Mouse (Mus musculus) gonadal fat pad, adult 2 months (tissue): ENCODE results near the gene Rhox3c. TPM values are rescaled to one million over a fixed set of nuclear protein-coding genes. Genes with fewer than 3 reads are reported as not detected.
"Not testable (repeated sequence)": the region's sequence is repeated elsewhere in the genome, so short reads cannot be mapped to it uniquely, and the experiment has no call there.

Experiments used
- DNase-seq: peaks from one replicate; pipeline ENCODE4 v3.0.0-alpha.2; 2012; ENCODE audit warnings: low read depth
- polyA plus RNA-seq: library from polyadenylated mRNA; depleted of rRNA; stranded (reverse); fragments of >200 nt; gene quantifications from 2 replicates; pipeline ENCODE4 v1.2.3, GENCODE M21; 2012; rRNA removed

The Rhox3c gene
- not detected in 2 replicates for polyA plus RNA-seq

GRCm38 (mm10) chrX:37458285-37458684 lies at the start of gene Rhox3c:
Gene Rhox3c, plus strand, starts transcription at chrX:37458585.
- not testable (repeated sequence) for DNase-seq

GRCm38 (mm10) chrX:37411767-37412166 lies 46.6 kb upstream of the Rhox3c start, which contains the start of gene Rhox2b:
Gene Rhox2b, plus strand, starts transcription at chrX:37412067.
- DNase-seq, result not testable (repeated sequence)

- not testable (repeated sequence) for DNase-seq
Observed at GRCm38 (mm10) chrX:37432194-37432593, 26.2 kb upstream of the Rhox3c start, which contains the start of gene Rhox4b. Gene Rhox4b, plus strand, starts transcription at chrX:37432494.

- not testable (repeated sequence) for DNase-seq
Observed at GRCm38 (mm10) chrX:37453380-37453779, 5.0 kb upstream of the Rhox3c start, which contains the start of gene Rhox2c. Gene Rhox2c, plus strand, starts transcription at chrX:37453680.

- DNase-seq, result not testable (repeated sequence)
Observed at GRCm38 (mm10) chrX:37480037-37480436, 21.7 kb downstream of the Rhox3c start, which contains the start of gene Rhox4c. Gene Rhox4c, plus strand, starts transcription at chrX:37480337.

GRCm38 (mm10) chrX:37514059-37514458 lies 55.7 kb downstream of the Rhox3c start, which contains the start of gene Rhox4d:
Gene Rhox4d, plus strand, starts transcription at chrX:37514359.
- not testable (repeated sequence) for DNase-seq

Other genes starting within 250 kb of the Rhox3c start
- gene Gm9, start 247.5 kb upstream of the Rhox3c start, polyA plus RNA-seq, result not detected in 2 replicates
- gene Rhox1, start 236.3 kb upstream of the Rhox3c start, polyA plus RNA-seq, result not detected in 2 replicates
- not detected in 2 replicates for gene Rhox2a, start 213.6 kb upstream of the Rhox3c start, polyA plus RNA-seq
- gene Rhox3a, start 208.7 kb upstream of the Rhox3c start, polyA plus RNA-seq, result not detected in 2 replicates
- not detected in 2 replicates for gene Rhox4a, start 193.2 kb upstream of the Rhox3c start, polyA plus RNA-seq
- not detected in 2 replicates for gene Rhox3a2, start 78.6 kb upstream of the Rhox3c start, polyA plus RNA-seq
- not detected in 2 replicates for gene Rhox4a2, start 67.7 kb upstream of the Rhox3c start, polyA plus RNA-seq
- gene Rhox2b, start 46.5 kb upstream of the Rhox3c start, polyA plus RNA-seq, result not detected in 2 replicates
- gene Rhox4b, start 26.1 kb upstream of the Rhox3c start, polyA plus RNA-seq, result not detected in 2 replicates
- gene Rhox2c, start 4.9 kb upstream of the Rhox3c start, polyA plus RNA-seq, result not detected in 2 replicates
- not detected in 2 replicates for gene Rhox4c, start 21.8 kb downstream of the Rhox3c start, polyA plus RNA-seq
- gene Rhox2d, start 34.8 kb downstream of the Rhox3c start, polyA plus RNA-seq, result not detected in 2 replicates
- not detected in 2 replicates for gene Rhox4d, start 55.8 kb downstream of the Rhox3c start, polyA plus RNA-seq
- gene Rhox2e, start 71.9 kb downstream of the Rhox3c start, polyA plus RNA-seq, result not detected in 2 replicates
- gene Rhox3e, start 83.4 kb downstream of the Rhox3c start, polyA plus RNA-seq, result not detected in 2 replicates
- gene Rhox4e, start 98.8 kb downstream of the Rhox3c start, polyA plus RNA-seq, result not detected in 2 replicates
- not detected in 2 replicates for gene Rhox2f, start 112.8 kb downstream of the Rhox3c start, polyA plus RNA-seq
- not detected in 2 replicates for gene Rhox3f, start 122.4 kb downstream of the Rhox3c start, polyA plus RNA-seq
- gene Rhox4f, start 149.1 kb downstream of the Rhox3c start, polyA plus RNA-seq, result not detected in 2 replicates
- not detected in 2 replicates for gene Rhox3g, start 170.0 kb downstream of the Rhox3c start, polyA plus RNA-seq
- not detected in 2 replicates for gene Rhox2g, start 184.9 kb downstream of the Rhox3c start, polyA plus RNA-seq
- gene Rhox4g, start 192.7 kb downstream of the Rhox3c start, polyA plus RNA-seq, result not detected in 2 replicates
- not detected in 2 replicates for gene Rhox3h, start 210.2 kb downstream of the Rhox3c start, polyA plus RNA-seq
- gene Rhox2h, start 214.7 kb downstream of the Rhox3c start, polyA plus RNA-seq, result not detected in 2 replicates